Mouse (Mus musculus) cortical plate, adult 2 months (tissue): ENCODE results near the gene Jhy.

Experiments used
- CTCF ChIP-seq: fragments of 200-500 bp; IDR thresholded peaks from 2 replicates; pipeline ENCODE4 v1.5.1; 2011; ENCODE audit warnings: mild to moderate bottlenecking, control low read depth, low read length; ENCODE audit not compliant: insufficient read depth; ENCODE audit errors: extremely low read depth
- POLR2A ChIP-seq: fragments of 200-500 bp; IDR thresholded peaks from 2 replicates; pipeline ENCODE4 v1.6.1; 2011; ENCODE audit warnings: mild to moderate bottlenecking, low read length, control low read depth; ENCODE audit not compliant: insufficient read depth; ENCODE audit errors: extremely low read depth

DNA sequence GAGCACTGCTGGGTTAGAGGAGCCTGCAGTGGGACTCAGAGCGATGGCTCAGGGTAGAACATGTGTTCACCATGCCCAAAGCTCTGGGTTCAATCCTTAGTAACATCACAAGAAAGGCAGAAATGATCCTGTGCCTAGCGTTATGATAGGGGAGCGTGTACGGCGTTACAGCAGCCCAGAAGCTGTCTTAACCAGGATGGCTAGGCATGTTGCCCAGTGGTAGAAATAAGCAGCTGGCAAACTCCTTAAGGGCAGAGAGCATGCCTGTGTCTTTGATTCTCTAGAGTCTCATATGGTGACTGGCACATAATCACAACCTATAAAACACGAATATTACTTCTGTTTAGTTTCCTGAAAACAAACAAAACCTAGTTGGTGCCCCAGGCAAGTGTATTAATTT is 27.6 kb upstream of the Jhy start:
- TF ChIP-seq CTCF (no peak), POLR2A (no peak)
